Mouse (Mus musculus) megakaryocyte, embryonic 14.5 days (primary cell): ENCODE measurements at regions not wholly inside any gene's neighbourhood (a gene's known extent, or its start where the extent isn't known, plus 50 kb on each side); places are given as distances from the start of the nearest gene placed in this dataset.

Source experiments
- FLI1 ChIP-seq: IDR thresholded peaks from 2 replicates; pipeline ENCODE4 v1.6.1; 2012; ENCODE audit warnings: low read length, inconsistent platforms, mixed read lengths
- GATA1 ChIP-seq: IDR thresholded peaks from 3 replicates; pipeline ENCODE4 v1.6.1; 2012; ENCODE audit warnings: mixed read lengths, low read length, inconsistent platforms, borderline replicate concordance

DNA sequence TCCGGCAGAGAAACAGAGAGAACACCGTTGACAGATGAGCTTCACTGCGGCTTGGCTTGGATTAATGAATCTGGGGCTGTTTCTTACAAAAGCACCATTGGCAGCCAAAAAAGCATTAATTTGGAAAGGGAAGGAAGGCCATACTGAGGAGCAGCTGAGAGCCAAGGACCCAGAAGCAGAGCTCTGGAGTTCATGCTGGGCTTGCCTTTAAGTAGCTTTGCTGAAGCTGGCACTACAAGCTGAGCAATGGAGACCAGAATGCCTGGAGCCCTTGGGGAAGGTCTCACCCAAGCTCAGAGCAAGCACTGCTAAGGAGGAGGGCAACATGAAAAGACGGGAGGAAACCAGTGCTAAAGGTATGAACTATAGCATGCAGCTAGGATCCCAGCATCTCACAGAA lies 95.7 kb downstream of the Tmem30b start:
- TF ChIP-seq GATA1 (no peak), FLI1 (no peak)
